Mouse (Mus musculus) limb, embryonic 13.5 days (tissue): Measurements from ENCODE around the gene Arcn1. TPM values are rescaled to one million over a fixed set of nuclear protein-coding genes. Genes with fewer than 3 reads are reported as not detected.
A peak's percentile ranks its signal among the peaks of the same experiment; 100 is the strongest.

Source experiments
- ATAC-seq: fragments of 200-750 bp; cut with Nextera tagmentation; 2 replicates; pipeline ENCODE4 v1.8.0; 2017; ENCODE audit warnings: low read depth, moderate number of reproducible peaks, moderate TSS enrichment; ENCODE audit not compliant: low FRiP score
- H3K27ac ChIP-seq: fragments of 300-500 bp; sonication (generic); 2 replicates; pipeline ENCODE4 v1.5.1; 2015; ENCODE audit warnings: inconsistent platforms, mild to moderate bottlenecking, moderate library complexity
- H3K27me3 ChIP-seq: fragments of 300-500 bp; sonication (generic); 2 replicates; pipeline ENCODE4 v1.6.1; 2015; ENCODE audit warnings: mild to moderate bottlenecking, inconsistent platforms
- H3K36me3 ChIP-seq: fragments of 300-500 bp; sonication (generic); 2 replicates; pipeline ENCODE4 v1.6.1; 2015; ENCODE audit warnings: inconsistent platforms, mild to moderate bottlenecking, moderate library complexity
- H3K4me1 ChIP-seq: fragments of 300-500 bp; sonication (generic); 2 replicates; pipeline ENCODE4 v1.6.1; 2015; ENCODE audit warnings: inconsistent platforms
- H3K4me2 ChIP-seq: fragments of 300-500 bp; sonication (generic); replicated peaks from 2 replicates; pipeline ENCODE4 v1.6.1; 2015; ENCODE audit warnings: inconsistent platforms, mild to moderate bottlenecking, moderate library complexity
- H3K4me3 ChIP-seq: fragments of 300-500 bp; sonication (generic); 2 replicates; pipeline ENCODE4 v1.5.1; 2015; ENCODE audit warnings: moderate library complexity, mild to moderate bottlenecking, inconsistent platforms
- H3K9ac ChIP-seq: fragments of 300-500 bp; sonication (generic); 2 replicates; pipeline ENCODE4 v1.6.1; 2015; ENCODE audit warnings: mild to moderate bottlenecking, inconsistent platforms
- H3K9me3 ChIP-seq: fragments of 300-500 bp; sonication (generic); 2 replicates; pipeline ENCODE4 v1.6.1; 2016; ENCODE audit warnings: inconsistent platforms
- WGBS: fragments of 180-500 bp; shearing (Covaris S2); methylation state at CpG from one replicate; pipeline ENCODE4 v1.1.7; 2015; 5-methylcytosine and 5-hydroxymethylcytosine counted together
- polyA plus RNA-seq: library from polyadenylated mRNA; unstranded; fragments of >200 nt; fragmentation: Nextera tagmentation; extraction: Ambion mirVana; gene quantifications from 2 replicates; pipeline ENCODE4 v1.2.1, GENCODE M21; 2015

Gene Arcn1
- polyA plus RNA-seq, 1 experiment from 2014 or later = 225 TPM

GRCm38 (mm10) chr9:44724223-44724622 lies 43.4 kb downstream of the Arcn1 start:
- WGBS = 65% methylated on average over 6 of the region's 6 CpGs
- Histone ChIP-seq H3K4me2 (no peak overlapping the region), H3K4me1 (peaks cover 38% of the 10 kb centered on the region), H3K27ac (0 out of 2 replicates have a peak overlapping the region, but pooled peaks have one; percentile 3), H3K9ac (no peak overlapping the region), H3K36me3 (peaks cover 37% of the 10 kb centered on the region), H3K9me3 (no peaks in the 10 kb centered on the region), H3K27me3 (no peaks in the 10 kb centered on the region), H3K4me3 (no peak overlapping the region)
- ATAC-seq = no peak

- H3K27me3 ChIP-seq = no peaks in the 10 kb centered on the region
- H3K4me3 ChIP-seq = no peak overlapping the region
- no peak overlapping the region for H3K4me2 ChIP-seq
- 68% methylated on average over 11 of the region's 11 CpGs for whole genome bisulfite sequencing
- peak overlapping the region; percentile 13; the same call in 1 of the 2 replicates for H3K9ac ChIP-seq
- peaks cover 37% of the 10 kb centered on the region for H3K36me3 ChIP-seq
- peaks cover 44% of the 10 kb centered on the region for H3K4me1 ChIP-seq
- ATAC-seq = no peak
- peak overlapping the region; percentile 44; the same call in 1 of the 2 replicates for H3K27ac ChIP-seq
- no peaks in the 10 kb centered on the region for H3K9me3 ChIP-seq
Measured at GRCm38 (mm10) chr9:44723521-44724041, 44.1 kb downstream of the Arcn1 start.

- Histone ChIP-seq H3K4me1 (peaks cover 44% of the 10 kb centered on the region), H3K9ac (no peak overlapping the region), H3K36me3 (peaks cover 42% of the 10 kb centered on the region), H3K4me3 (no peak overlapping the region), H3K9me3 (no peaks in the 10 kb centered on the region), H3K4me2 (no peak overlapping the region), H3K27ac (peak overlapping the region; percentile 44; the same call in 1 of the 2 replicates), H3K27me3 (no peaks in the 10 kb centered on the region)
- ATAC-seq = no peak
- 41% methylated on average over 7 of the region's 7 CpGs for WGBS
Measured at GRCm38 (mm10) chr9:44723008-44723407, 44.6 kb downstream of the Arcn1 start.

- Histone ChIP-seq H3K9ac (no peak overlapping the region), H3K4me2 (no peak overlapping the region), H3K27me3 (no peaks in the 10 kb centered on the region), H3K36me3 (peaks cover 46% of the 10 kb centered on the region), H3K9me3 (no peaks in the 10 kb centered on the region), H3K4me1 (peaks cover 44% of the 10 kb centered on the region), H3K4me3 (no peak overlapping the region), H3K27ac (no peak overlapping the region)
- ATAC-seq = no peak
- 76% methylated on average over 7 of the region's 7 CpGs for WGBS
Measured at GRCm38 (mm10) chr9:44722575-44722974, 45.1 kb downstream of the Arcn1 start.

GRCm38 (mm10) chr9:44721877-44722186 lies 45.8 kb downstream of the Arcn1 start:
- Histone ChIP-seq H3K27me3 (no peaks in the 10 kb centered on the region), H3K4me3 (peak overlapping the region; percentile 69), H3K4me2 (peak overlapping the region; percentile 87), H3K36me3 (peaks cover 53% of the 10 kb centered on the region), H3K9ac (peak overlapping the region; percentile 81; the same call in 1 of the 2 replicates), H3K27ac (peak overlapping the region; percentile 78; the same call in 1 of the 2 replicates), H3K4me1 (peaks cover 39% of the 10 kb centered on the region), H3K9me3 (no peaks in the 10 kb centered on the region)
- no peak for ATAC-seq
- WGBS = 86% methylated on average over 3 of the region's 3 CpGs

GRCm38 (mm10) chr9:44721154-44721876 lies 46.3 kb downstream of the Arcn1 start:
- H3K4me1 ChIP-seq = peaks cover 34% of the 10 kb centered on the region
- no peaks in the 10 kb centered on the region for H3K27me3 ChIP-seq
- peaks cover 52% of the 10 kb centered on the region for H3K36me3 ChIP-seq
- H3K4me3 ChIP-seq = peak overlapping the region; percentile 69
- 1% methylated on average over 40 of the region's 40 CpGs for WGBS
- H3K9me3 ChIP-seq = no peaks in the 10 kb centered on the region
- H3K9ac ChIP-seq = peak overlapping the region; percentile 81
- H3K27ac ChIP-seq = peak overlapping the region; percentile 78
- peak overlapping the region; percentile 87 for H3K4me2 ChIP-seq
- ATAC-seq = peak; percentile 87

GRCm38 (mm10) chr9:44720358-44721153 lies 47.1 kb downstream of the Arcn1 start:
- ATAC-seq = no peak; the same call in 1 of the 2 replicates
- peak overlapping the region; percentile 87 for H3K4me2 ChIP-seq
- H3K9me3 ChIP-seq = no peaks in the 10 kb centered on the region
- H3K4me3 ChIP-seq = peak overlapping the region; percentile 69
- H3K9ac ChIP-seq = peak overlapping the region; percentile 81
- no peaks in the 10 kb centered on the region for H3K27me3 ChIP-seq
- H3K4me1 ChIP-seq = peaks cover 31% of the 10 kb centered on the region
- H3K27ac ChIP-seq = peak overlapping the region; percentile 78
- peaks cover 52% of the 10 kb centered on the region for H3K36me3 ChIP-seq
- WGBS = 10% methylated on average over 9 of the region's 9 CpGs

GRCm38 (mm10) chr9:44719632-44720357 lies 47.9 kb downstream of the Arcn1 start:
- peak overlapping the region; percentile 87 for H3K4me2 ChIP-seq
- ATAC-seq = no peak
- peak overlapping the region; percentile 81 for H3K9ac ChIP-seq
- WGBS = 75% methylated on average over 8 of the region's 8 CpGs
- H3K4me3 ChIP-seq = peak overlapping the region; percentile 69
- peaks cover 31% of the 10 kb centered on the region for H3K4me1 ChIP-seq
- H3K36me3 ChIP-seq = peaks cover 52% of the 10 kb centered on the region
- H3K9me3 ChIP-seq = no peaks in the 10 kb centered on the region
- no peaks in the 10 kb centered on the region for H3K27me3 ChIP-seq
- peak overlapping the region; percentile 78 for H3K27ac ChIP-seq

- Histone ChIP-seq H3K36me3 (peaks cover 52% of the 10 kb centered on the region), H3K4me2 (peak overlapping the region; percentile 87), H3K9me3 (no peaks in the 10 kb centered on the region), H3K4me1 (peaks cover 31% of the 10 kb centered on the region), H3K4me3 (no peak overlapping the region), H3K27ac (peak overlapping the region; percentile 6; the same call in 1 of the 2 replicates), H3K27me3 (no peaks in the 10 kb centered on the region), H3K9ac (no peak overlapping the region)
- ATAC-seq = no peak
- WGBS = 74% methylated on average over 12 of the region's 12 CpGs
Measured at GRCm38 (mm10) chr9:44718937-44719631, 48.6 kb downstream of the Arcn1 start.

- peaks cover 54% of the 10 kb centered on the region for H3K36me3 ChIP-seq
Measured at GRCm38 (mm10) chr9:44717822-44718242, 49.8 kb downstream of the Arcn1 start.

More at GRCm38 (mm10) chr9:44717822-44718242, 49.8 kb downstream of the Arcn1 start:
- Histone ChIP-seq H3K27ac (no peak overlapping the region), H3K4me1 (peaks cover 26% of the 10 kb centered on the region), H3K4me2 (no peak overlapping the region), H3K4me3 (no peak overlapping the region), H3K9me3 (no peaks in the 10 kb centered on the region), H3K9ac (no peak overlapping the region), H3K27me3 (no peaks in the 10 kb centered on the region)
- no peak for ATAC-seq
- WGBS = 89% methylated on average over 10 of the region's 10 CpGs
